Mouse (Mus musculus): ENCODE results near the gene Fgfr4. TPM values are rescaled to one million over a fixed set of nuclear protein-coding genes. Genes with fewer than 3 reads are reported as not detected.
"Not testable (repeated sequence)": the region's sequence is repeated elsewhere in the genome, so short reads cannot be mapped to it uniquely, and the experiment has no call there.

Fgfr4 gene
- polyA plus RNA-seq, 1 experiment, result not detected

DNA sequence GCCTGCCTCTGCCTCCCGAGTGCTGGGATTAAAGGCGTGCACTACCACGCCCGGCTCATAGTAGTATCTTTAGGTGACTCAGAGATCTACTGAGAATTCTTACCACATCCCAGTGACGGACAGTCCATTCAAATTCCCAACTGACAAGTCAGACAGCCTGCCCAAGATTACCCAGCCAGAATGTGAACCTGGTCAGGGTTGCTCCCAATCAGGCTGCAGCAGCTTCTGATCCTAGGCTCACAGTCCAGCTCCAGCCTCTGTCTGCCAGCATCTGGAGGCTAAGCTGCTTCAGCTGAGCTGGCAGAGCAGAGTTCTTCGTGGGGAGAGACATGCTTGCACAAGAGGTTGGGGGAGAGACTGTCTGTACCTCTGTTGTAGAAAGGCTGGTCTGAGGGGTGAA is 30.9 kb downstream of the Fgfr4 start:
- 0 out of 2 replicates have a peak, but pooled peaks cover 2% of the 10 kb centered on the region for H3K4me1 ChIP-seq (ENCODE audit: control insufficient read depth, insufficient read depth, insufficient read length, low read length)
- no peak overlapping the region for H3K27ac ChIP-seq (replicated peaks; ENCODE audit: low read depth, low read length)
- no peak overlapping the region for H3K4me3 ChIP-seq (ENCODE audit: insufficient read depth, low read depth, low read length)

DNA sequence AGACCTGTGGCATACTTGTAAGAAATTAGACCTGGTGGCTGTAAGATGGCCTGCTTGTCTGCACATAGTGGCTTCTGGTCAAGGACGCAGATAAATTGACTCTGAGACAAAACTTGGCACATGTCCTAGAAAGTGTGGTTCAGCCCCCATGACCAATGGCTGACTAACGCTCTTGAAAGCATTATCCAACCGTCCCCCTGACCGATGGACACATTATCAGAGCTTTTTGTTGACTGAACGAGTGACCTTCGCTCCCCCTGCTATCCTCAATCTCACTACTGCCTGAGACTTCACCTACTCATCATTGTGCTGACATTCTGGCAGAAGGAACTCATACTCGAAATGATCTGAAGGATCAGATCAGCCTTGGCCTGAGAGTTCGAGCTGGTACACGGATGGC is 34.6 kb downstream of the Fgfr4 start:
- not testable (repeated sequence) for H3K27ac ChIP-seq (replicated peaks; ENCODE audit: low read depth, low read length); H3K4me3 ChIP-seq (ENCODE audit: insufficient read depth, low read depth, low read length); H3K4me1 ChIP-seq (ENCODE audit: control insufficient read depth, insufficient read depth, insufficient read length, low read length)

DNA sequence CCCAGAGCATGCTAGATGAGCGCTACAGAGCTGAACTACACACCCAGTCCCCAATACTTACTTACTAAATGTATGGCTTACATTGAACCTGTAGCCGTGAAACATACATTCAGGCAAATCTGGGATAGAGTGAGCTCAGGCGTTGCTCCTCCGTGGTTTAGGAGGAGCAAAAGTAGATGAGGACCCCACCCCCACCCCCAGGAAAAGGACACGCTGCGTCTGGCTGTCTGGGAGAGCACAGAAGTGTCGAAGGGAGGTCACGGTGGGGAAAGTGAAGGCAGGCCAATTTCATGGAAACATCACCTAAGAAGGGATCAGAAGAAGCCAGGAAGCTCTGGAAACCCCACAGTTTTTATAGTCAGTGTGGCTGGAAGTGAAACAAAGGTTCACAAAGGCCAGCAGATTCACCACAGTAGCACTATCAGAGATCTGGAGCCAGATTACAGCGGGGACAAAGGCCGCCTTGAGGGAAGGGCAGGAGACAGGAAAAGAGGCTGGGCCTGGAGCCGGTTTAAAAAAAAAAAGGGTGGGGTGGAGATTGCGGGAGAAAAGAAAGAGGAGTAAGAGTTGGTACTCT is 37.2 kb downstream of the Fgfr4 start:
- peak overlapping the region; percentile 88 for H3K27ac ChIP-seq (replicated peaks; ENCODE audit: low read depth, low read length)
- H3K4me1 ChIP-seq (ENCODE audit: control insufficient read depth, insufficient read depth, insufficient read length, low read length), result peaks cover 4% of the 10 kb centered on the region; the same call in 1 of the 2 replicates
- peak overlapping the region; percentile 69 for H3K4me3 ChIP-seq (ENCODE audit: insufficient read depth, low read depth, low read length)

DNA sequence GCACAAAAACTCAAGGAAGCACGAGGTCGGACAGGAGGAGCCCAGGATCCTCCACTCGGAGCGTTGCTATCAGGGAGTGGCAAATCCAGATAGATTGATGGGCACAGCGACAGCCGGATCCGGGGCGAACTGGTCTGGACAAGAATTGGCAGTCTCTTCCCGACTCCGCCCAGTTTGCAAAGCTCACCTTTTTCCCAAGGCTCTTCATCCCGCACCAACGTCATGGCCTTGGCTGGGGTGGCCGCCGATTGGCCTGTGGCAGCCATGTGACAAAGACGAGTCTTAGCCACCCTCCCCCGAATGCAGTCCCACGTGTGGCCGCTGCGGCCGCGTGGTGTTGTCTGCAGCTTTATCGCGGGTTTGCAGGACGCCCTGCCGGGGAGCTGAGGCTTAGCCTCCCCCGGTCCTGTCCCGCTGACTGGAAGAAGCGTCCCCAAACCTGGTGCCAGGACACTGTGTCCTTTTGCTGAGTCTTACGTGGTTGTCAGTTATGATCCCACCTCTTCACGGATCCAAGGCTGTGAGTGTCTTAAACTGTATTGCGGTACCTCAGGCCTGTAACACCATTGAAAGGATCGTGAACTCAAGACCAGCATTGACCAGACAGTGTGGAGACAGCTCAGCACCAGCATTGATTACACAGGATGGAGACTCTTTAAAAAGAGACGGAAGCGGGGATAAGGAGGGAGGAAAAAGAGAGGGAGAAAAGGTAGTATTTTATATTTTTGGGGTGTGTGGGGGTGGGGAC is 37.9 kb downstream of the Fgfr4 start:
- Histone ChIP-seq H3K4me1 (ENCODE audit: control insufficient read depth, insufficient read depth, insufficient read length, low read length) (peaks cover 4% of the 10 kb centered on the region; the same call in 1 of the 2 replicates), H3K4me3 (ENCODE audit: insufficient read depth, low read depth, low read length) (peak overlapping the region; percentile 69), H3K27ac (replicated peaks; ENCODE audit: low read depth, low read length) (peak overlapping the region; percentile 88)

DNA sequence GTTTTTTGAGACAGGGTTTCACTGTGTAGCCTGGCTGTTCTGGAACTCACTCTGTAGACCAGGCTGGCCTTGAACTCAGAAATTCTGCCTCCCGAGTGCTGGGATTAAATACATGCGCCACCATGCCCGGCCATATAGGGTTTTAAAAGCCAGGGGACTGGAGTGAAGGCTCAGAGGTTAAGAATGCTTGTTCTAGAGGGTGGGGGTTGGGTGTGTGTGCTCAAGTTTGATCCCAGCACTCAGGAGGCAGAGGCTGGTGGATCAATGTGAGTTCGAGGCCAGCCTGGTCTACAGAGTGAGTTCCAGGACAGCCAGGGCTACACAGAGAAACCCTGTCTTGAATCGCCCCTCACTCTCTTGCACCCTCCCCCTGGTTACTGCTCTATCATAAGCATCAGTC is 39.1 kb downstream of the Fgfr4 start:
- Histone ChIP-seq H3K4me3 (ENCODE audit: insufficient read depth, low read depth, low read length) (no peak overlapping the region), H3K27ac (replicated peaks; ENCODE audit: low read depth, low read length) (no peak overlapping the region), H3K4me1 (ENCODE audit: control insufficient read depth, insufficient read depth, insufficient read length, low read length) (peaks cover 4% of the 10 kb centered on the region; the same call in 1 of the 2 replicates)

DNA sequence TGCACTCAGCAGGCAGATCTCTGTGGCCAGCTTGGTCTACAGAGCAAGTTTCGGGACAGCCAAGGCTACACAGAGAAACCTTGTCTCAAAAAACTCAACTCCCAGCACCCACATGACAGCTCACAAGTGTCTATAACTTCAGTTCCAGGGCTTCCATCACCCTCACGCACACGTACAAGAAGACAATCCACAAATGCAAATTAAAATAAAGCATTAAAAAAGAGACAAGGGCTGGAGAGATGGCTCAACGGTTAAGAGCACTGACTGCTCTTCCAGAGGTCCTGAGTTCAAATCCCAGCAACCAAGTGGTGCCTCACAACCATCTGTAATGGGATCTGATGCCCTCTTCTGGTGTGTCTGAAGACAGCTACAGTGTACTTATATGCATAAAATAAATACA is 50.3 kb downstream of the Fgfr4 start:
- H3K4me3 ChIP-seq (ENCODE audit: insufficient read depth, low read depth, low read length); H3K4me1 ChIP-seq (ENCODE audit: control insufficient read depth, insufficient read depth, insufficient read length, low read length): not testable (repeated sequence)
- H3K27ac ChIP-seq (replicated peaks; ENCODE audit: low read depth, low read length), result 0 out of 2 replicates have a peak overlapping the region, but pooled peaks have one; percentile 27

DNA sequence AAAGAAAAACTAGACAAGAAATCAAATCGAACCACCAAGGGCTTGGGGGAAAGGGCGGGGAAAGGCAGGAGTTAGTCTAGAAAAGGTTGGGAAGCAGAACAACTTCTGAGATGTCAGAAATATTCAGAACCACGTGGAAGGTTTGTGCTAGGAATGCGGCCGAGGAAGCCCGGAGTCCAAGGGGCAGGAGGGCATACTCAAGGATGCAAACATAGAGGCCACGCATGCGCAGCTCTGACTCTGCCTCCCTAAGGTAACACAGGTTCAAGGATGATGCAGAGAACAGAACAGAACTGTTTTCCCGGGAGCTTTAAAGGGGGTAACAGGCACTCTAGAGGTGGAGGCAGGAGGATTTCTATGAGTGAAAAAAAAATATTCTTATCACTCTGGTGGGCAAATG is 51.3 kb downstream of the Fgfr4 start:
- no peaks in the 10 kb centered on the region for H3K4me1 ChIP-seq (ENCODE audit: control insufficient read depth, insufficient read depth, insufficient read length, low read length)
- no peak overlapping the region for H3K4me3 ChIP-seq (ENCODE audit: insufficient read depth, low read depth, low read length)
- H3K27ac ChIP-seq (replicated peaks; ENCODE audit: low read depth, low read length), result no peak overlapping the region

DNA sequence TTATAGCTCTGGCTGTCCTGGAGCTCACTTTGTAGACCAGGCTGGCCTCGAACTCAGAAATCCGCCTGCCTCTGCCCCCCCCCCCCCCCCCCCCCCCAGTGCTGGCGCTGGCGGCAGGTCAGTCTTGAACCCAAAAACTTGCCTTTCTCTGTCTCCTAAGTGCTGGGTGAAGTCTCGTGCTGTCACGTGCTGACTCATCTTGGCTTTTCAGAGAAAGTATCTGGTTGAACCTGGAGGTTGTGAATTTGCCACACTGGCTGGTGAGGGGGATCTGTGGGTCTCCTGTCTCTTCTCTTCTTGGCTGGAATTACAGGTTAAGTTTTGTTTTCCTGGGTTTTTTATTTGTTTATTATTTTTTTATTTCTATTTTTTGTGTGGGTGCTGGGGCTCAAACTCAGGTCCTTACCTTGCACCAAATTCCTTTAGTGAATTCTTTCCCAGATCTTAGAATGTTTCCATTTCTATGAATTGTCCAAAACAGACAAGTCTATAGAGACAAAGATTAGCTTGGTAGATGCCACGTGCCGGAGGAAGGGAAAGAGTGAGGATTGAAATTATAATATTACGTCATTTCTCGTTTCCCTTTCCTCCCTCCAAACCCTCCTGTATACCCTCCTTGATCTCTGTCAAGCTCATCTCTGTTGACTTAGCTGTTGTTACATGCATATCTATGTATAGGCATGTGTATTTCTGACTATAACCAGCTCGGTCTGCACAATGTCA is 52.4 kb downstream of the Fgfr4 start:
- Histone ChIP-seq H3K4me1 (ENCODE audit: control insufficient read depth, insufficient read depth, insufficient read length, low read length) (no peaks in the 10 kb centered on the region), H3K4me3 (ENCODE audit: insufficient read depth, low read depth, low read length) (no peak overlapping the region), H3K27ac (replicated peaks; ENCODE audit: low read depth, low read length) (no peak overlapping the region)

DNA sequence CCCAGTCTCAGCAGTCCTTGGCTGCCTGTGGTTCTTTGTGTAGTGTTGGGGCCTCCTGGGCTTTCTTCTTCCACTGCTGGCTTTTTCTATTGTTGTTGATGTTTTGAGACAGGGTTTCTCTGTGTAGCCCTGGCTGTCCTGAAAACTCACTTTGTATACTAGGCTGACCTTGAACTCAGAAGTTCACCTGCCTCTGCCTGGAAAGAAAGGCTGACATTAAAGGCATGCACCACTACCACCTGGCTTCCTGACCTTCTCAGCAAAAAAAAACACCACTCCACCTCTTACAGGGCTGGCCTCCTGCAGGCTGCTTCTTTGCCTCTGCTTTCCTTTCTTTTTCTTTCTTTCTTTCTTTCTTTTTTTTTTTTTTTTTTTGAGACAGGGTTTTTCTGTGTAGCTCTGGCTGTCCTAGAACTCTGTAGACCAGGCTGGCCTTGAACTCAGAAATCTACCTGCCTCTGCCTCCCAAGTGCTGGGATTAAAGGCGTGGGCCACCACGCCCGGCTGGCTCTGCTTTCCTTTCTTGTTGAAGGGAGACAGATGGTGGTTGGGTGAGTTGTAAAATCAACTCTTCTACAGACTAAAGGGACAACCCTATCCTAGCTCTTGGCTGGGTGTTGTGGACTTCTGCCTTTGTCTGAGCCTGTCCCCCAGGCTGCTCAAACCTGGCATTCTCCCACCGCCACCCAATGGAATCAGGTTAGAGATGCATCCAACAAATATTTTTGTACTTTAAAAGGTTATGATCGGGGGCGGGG is 53.2 kb downstream of the Fgfr4 start:
- Histone ChIP-seq H3K27ac (replicated peaks; ENCODE audit: low read depth, low read length) (no peak overlapping the region), H3K4me3 (ENCODE audit: insufficient read depth, low read depth, low read length) (no peak overlapping the region), H3K4me1 (ENCODE audit: control insufficient read depth, insufficient read depth, insufficient read length, low read length) (no peaks in the 10 kb centered on the region)

DNA sequence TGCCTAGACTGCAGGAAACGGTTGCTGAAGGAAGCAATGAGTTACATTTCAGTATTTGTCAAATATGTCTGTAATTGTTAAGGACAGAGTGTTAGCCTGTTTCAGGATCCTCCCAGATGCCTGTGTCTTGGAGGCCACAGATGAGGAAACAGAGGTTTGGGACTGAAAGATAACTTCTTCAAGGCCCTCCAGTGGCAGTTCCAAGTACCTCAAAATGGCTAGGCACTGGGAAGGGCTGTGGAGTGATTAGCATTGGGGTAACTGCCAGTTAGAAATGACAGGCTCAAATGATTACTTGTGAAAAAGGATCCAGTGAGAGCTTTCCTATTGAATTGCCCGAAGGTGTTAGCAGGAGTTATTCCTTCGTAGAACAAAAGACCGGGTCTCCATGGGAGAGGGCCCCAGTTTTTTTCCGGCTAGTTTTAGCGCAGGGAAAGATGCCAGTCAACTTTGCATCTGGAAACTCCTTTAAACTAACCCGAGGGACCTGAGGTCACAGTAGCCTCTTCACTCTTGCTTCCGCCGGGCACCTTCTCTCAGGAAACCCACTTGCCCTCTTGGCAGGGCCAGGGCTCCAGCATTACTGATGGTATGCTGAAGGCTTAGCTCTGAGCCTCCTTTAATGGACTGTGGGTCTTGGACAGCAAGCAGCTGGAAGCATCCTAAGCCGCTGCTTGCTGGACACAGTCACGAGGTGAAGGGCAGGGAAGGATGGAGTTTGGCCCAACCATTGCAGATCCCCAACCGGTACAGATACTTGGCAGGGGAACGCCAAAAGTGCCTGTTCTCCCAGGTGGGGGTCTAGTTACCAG is 56.6 kb downstream of the Fgfr4 start:
- H3K4me3 ChIP-seq (ENCODE audit: insufficient read depth, low read depth, low read length), result no peak overlapping the region
- H3K4me1 ChIP-seq (ENCODE audit: control insufficient read depth, insufficient read depth, insufficient read length, low read length), result peaks cover 10% of the 10 kb centered on the region; the same call in 1 of the 2 replicates
- no peak overlapping the region for H3K27ac ChIP-seq (replicated peaks; ENCODE audit: low read depth, low read length)

DNA sequence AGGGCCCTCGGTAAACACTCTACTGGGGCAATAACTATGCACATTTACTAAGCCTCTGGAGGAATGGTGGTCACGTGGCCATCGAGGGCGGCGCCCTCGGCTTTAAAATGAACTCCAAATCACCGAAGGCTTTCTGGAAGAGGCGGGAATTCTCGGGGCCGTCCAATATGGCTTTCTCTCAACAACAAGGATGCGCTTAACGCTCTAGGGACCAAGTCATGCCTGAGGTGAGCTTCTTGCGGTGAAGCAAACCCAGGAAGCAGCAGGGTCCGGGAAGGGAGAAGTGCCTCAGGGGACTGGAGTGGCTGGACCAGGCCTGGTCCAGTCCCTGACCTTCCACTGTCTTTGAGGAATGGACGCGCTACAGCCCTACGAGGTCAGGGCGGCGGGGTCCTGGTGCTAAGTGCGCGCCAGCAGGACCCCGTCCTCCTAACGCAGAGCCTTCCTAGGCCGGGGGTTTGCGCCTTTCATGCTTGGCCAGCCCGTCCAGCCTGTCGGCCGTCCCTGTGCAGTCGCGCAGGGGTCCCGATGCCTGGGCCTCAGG is 57.3 kb downstream of the Fgfr4 start, which contains the start of gene Nsd1:
Gene Nsd1 (plus strand): TSS at position 134 of the 544 bp plus-strand sequence.
- H3K27ac ChIP-seq (replicated peaks; ENCODE audit: low read depth, low read length), result peak within 1 kb of the TSS; percentile 97
- H3K4me3 ChIP-seq (ENCODE audit: insufficient read depth, low read depth, low read length), result peak within 1 kb of the TSS; percentile 80
- peaks cover 10% of the 10 kb centered on the region; the same call in 1 of the 2 replicates for H3K4me1 ChIP-seq (ENCODE audit: control insufficient read depth, insufficient read depth, insufficient read length, low read length)

DNA sequence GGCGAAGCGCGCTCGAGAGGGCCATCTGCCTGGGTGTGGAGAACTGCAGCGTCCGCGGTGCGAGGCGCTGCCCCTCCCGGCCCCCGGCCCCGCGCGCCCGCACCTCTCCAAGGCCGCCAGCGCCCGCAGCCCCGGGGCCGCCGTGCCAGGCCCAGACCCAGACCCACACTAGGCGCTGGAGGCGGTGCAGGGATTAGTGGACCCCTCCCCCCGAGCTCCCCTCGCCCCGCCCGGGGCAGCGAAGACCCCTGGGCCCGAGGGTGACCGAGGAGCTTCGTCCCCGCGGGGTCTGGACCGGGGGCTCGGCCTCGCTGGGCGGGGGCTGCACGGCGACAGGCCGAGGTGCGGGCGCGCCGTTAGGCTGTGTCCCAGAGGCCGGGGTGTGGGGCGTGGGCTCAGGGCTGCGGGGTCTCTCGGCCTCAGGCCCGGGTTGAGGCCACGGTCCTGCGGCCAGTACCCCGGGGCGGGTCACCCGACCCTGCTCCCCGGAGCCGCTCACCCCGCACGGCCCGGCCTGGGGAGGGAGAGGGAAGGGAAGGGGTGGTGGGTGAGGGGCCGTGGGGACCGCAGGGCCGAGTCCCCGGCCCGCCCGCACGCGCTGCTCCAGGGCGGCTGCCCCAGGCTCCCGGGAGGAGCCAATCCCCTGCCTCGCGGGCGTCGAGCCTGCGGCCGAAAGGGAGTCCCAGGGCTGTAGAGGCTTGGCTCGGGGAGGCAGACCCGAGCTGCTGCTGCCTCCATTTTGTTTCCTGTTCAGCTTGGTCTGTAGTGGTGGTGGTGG is 57.9 kb downstream of the Fgfr4 start:
- Histone ChIP-seq H3K4me3 (ENCODE audit: insufficient read depth, low read depth, low read length) (peak overlapping the region; percentile 80), H3K27ac (replicated peaks; ENCODE audit: low read depth, low read length) (peak overlapping the region; percentile 97), H3K4me1 (ENCODE audit: control insufficient read depth, insufficient read depth, insufficient read length, low read length) (peaks cover 10% of the 10 kb centered on the region; the same call in 1 of the 2 replicates)

DNA sequence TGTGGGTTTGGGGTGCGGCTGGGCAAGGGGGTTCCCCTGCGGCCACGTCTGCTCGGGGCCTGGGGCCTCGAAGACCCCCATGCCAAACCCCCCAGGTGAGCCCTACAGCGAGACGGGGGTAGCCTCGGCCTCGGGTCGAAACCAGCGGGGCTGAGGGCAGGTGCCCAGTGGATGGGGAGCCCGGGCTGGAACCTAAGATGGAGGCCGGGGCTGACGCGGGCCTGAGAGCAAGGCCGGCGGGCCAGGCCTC is 58.5 kb downstream of the Fgfr4 start:
- H3K27ac ChIP-seq (replicated peaks; ENCODE audit: low read depth, low read length), result peak overlapping the region; percentile 97
- H3K4me3 ChIP-seq (ENCODE audit: insufficient read depth, low read depth, low read length), result peak overlapping the region; percentile 80
- H3K4me1 ChIP-seq (ENCODE audit: control insufficient read depth, insufficient read depth, insufficient read length, low read length), result peaks cover 10% of the 10 kb centered on the region; the same call in 1 of the 2 replicates
